Mouse (Mus musculus): ENCODE results near the gene 4932438A13Rik. TPM values are rescaled to one million over a fixed set of nuclear protein-coding genes. Genes with fewer than 3 reads are reported as not detected.

Gene 4932438A13Rik
- 12.8 and 14.7 TPM in 2 replicates for total RNA-seq (2012; rRNA removed)
- 5.9 and 6.3 TPM in 2 replicates for total RNA-seq (2014; rRNA removed)
- 19.5 and 20.3 TPM in 2 replicates for polyA plus RNA-seq (2012; ENCODE audit: insufficient read length, low read depth)

DNA sequence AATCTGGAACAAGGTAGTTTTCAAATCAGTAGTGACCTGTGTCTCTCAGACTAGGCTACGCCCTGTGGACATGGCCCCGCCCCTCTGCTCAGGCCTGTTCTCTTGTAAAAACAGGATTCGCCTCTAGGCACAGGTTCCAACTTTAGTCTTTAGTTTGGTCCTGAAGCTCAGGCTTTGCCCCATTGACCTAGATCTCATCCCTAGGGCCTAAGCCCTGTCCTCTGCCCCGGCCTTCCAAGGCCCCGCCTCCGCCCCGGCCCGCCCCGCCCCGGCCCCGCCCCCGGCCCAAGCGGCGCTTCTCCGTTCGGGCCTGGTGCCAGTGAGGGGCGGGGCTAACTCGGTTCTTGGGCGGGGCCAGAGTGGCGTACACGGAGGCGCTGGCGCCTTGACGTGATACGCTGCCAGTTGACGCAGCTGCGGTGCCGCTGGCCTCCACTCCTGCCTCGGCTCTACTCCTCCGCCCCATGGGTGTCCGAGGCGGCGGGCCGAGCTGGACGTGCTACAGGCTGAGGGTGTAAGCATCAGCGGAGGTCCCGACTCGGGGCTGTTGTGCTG lies at the start of gene 4932438A13Rik:
Gene 4932438A13Rik, plus strand, starts transcription at position 384 of the 555 bp plus-strand sequence.
- Histone ChIP-seq H3K4me1 (ENCODE audit: control insufficient read depth in 1 of 2, insufficient read depth in 2 of 2) (peaks cover 2 to 14% of the 10 kb centered on the region in 2 experiments; a peak in 3 of 4 replicates), H3K4me3 (replicated peaks in 1 of 3; ENCODE audit: low read depth in 2 of 3, low read length in 2 of 3, poor library complexity in 1 of 3) (peak within 1 kb of the TSS; percentile 81 to 99 (median 89)), H3K27ac (ENCODE audit: insufficient read depth, low read depth) (peak within 1 kb of the TSS; percentile 66), H3K9me3 (replicated peaks; ENCODE audit: low read length) (peaks cover under 1% of the 10 kb centered on the region), H3K4me2 (ENCODE audit: insufficient read depth, low read depth, poor library complexity, severe bottlenecking) (peak within 1 kb of the TSS; percentile 76), H3K9ac (ENCODE audit: insufficient read depth, low read depth) (peak within 1 kb of the TSS; percentile 93), H3K79me2 (replicated peaks; ENCODE audit: control insufficient read depth, extremely low read depth, insufficient read depth, poor library complexity, severe bottlenecking) (peaks cover 10% of the 10 kb centered on the region; the same call in 1 of the 2 replicates), H3K27me3 (replicated peaks) (no peaks in the 10 kb centered on the region), H3K36me3 (replicated peaks in 1 of 2; ENCODE audit: control insufficient read depth in 1 of 2, insufficient read depth in 1 of 2, low read length in 1 of 2) (peaks cover 15 to 26% of the 10 kb centered on the region in 2 experiments)
- dilution Hi-C loops (cut with MboI; ENCODE audit: extremely low pct_ligation_motif_present, extremely low pct_unique_long_range_greater_than_20kb, low sequenced_read_pairs) = no loop called here
- no peak for TF ChIP-seq MAZ (IDR thresholded peaks at IDR 0.05; ENCODE audit: low read depth, low read length)
- TF ChIP-seq CHD2 (IDR thresholded peaks at IDR 0.05; ENCODE audit: low read length) = no peak
- no peak for TF ChIP-seq ZNF384 (IDR thresholded peaks at IDR 0.05; ENCODE audit: low read depth, low read length)
- TF ChIP-seq NELFE (IDR thresholded peaks at IDR 0.05; ENCODE audit: low read depth, low read length) = peak; percentile 60; the same call in 1 of the 2 replicates
- TF ChIP-seq HCFC1 (IDR thresholded peaks at IDR 0.05; ENCODE audit: low read depth, low read length) = peak; percentile 51
- no peak for TF ChIP-seq MEF2A (IDR thresholded peaks at IDR 0.05; ENCODE audit: borderline replicate concordance, low read depth, low read length)
- TF ChIP-seq E2F4 (IDR thresholded peaks at IDR 0.05; ENCODE audit: insufficient replicate concordance, low read depth, low read length) = no peak
- no peak for TF ChIP-seq RAD21 (IDR thresholded peaks at IDR 0.05; ENCODE audit: low read depth, low read length)
- TF ChIP-seq NRF1 (IDR thresholded peaks at IDR 0.05; ENCODE audit: low read depth, low read length) = peak; percentile 46; the same call in 1 of the 2 replicates
- 0 out of 2 replicates have a peak, but pooled peaks have one; percentile 24 for TF ChIP-seq TBP (conservative IDR thresholded peaks at IDR 0.05; ENCODE audit: low read depth, low read length)
- peak; percentile 85 for TF ChIP-seq POLR2A (IDR thresholded peaks at IDR 0.05; ENCODE audit: low read depth, low read length)
- no peak for TF ChIP-seq ETS1 (conservative IDR thresholded peaks at IDR 0.05; ENCODE audit: low read depth, low read length)
- no peak for TF ChIP-seq USF2 (conservative IDR thresholded peaks at IDR 0.05; ENCODE audit: low read depth, low read length)
- peak; percentile 31; the same call in 1 of the 2 replicates for TF ChIP-seq MXI1 (IDR thresholded peaks at IDR 0.05; ENCODE audit: low read depth, low read length)
- peak; percentile 94 for DNase-seq (ENCODE audit: extremely low read depth)
- in situ Hi-C loops (cut with MboI; ENCODE audit: low pct_ligation_motif_present, low pct_unique_long_range_greater_than_20kb, low sequenced_read_pairs) = no loop called here

- in situ Hi-C loops (cut with MboI; ENCODE audit: low pct_ligation_motif_present, low pct_unique_long_range_greater_than_20kb, low sequenced_read_pairs) (no loop called here), dilution Hi-C loops (cut with MboI; ENCODE audit: extremely low pct_ligation_motif_present, extremely low pct_unique_long_range_greater_than_20kb, low sequenced_read_pairs) (no loop called here)
- no peak overlapping the region for H3K9ac ChIP-seq (ENCODE audit: insufficient read depth, low read depth)
- TF ChIP-seq KAT2A (IDR thresholded peaks at IDR 0.05; ENCODE audit: insufficient replicate concordance, low read length) (no peak), RAD21 (IDR thresholded peaks at IDR 0.05; ENCODE audit: low read depth, low read length) (no peak), ELF1 (IDR thresholded peaks at IDR 0.05; ENCODE audit: low read depth, low read length) (no peak), MEF2A (IDR thresholded peaks at IDR 0.05; ENCODE audit: borderline replicate concordance, low read depth, low read length) (0 out of 2 replicates have a peak, but pooled peaks have one; percentile 17), RCOR1 (conservative IDR thresholded peaks at IDR 0.05; ENCODE audit: low read depth, low read length) (peak; percentile 70; the same call in 1 of the 2 replicates), SIN3A (IDR thresholded peaks at IDR 0.05; ENCODE audit: low read length) (no peak), JUN (IDR thresholded peaks at IDR 0.05; ENCODE audit: insufficient read depth, low read depth, low read length) (no peak), UBTF (IDR thresholded peaks at IDR 0.05; ENCODE audit: low read depth, low read length) (no peak), EP300 (IDR thresholded peaks at IDR 0.05; ENCODE audit: low read length) (peak; percentile 80), NELFE (IDR thresholded peaks at IDR 0.05; ENCODE audit: low read depth, low read length) (no peak), IRF4 (IDR thresholded peaks at IDR 0.05; ENCODE audit: low read depth, low read length) (peak; percentile 85), MAFK (IDR thresholded peaks at IDR 0.05; ENCODE audit: insufficient replicate concordance, low read length) (no peak), CTCF (conservative IDR thresholded peaks at IDR 0.05 in 1 of 2, IDR thresholded peaks at IDR 0.05 in 1 of 2; ENCODE audit: low read depth in 2 of 2, low read length in 2 of 2) (no peak), HCFC1 (IDR thresholded peaks at IDR 0.05; ENCODE audit: low read depth, low read length) (no peak), MAX (IDR thresholded peaks at IDR 0.05; ENCODE audit: low read length) (0 out of 2 replicates have a peak, but pooled peaks have one; percentile 18), CHD1 (IDR thresholded peaks at IDR 0.05; ENCODE audit: low read depth, low read length) (no peak), USF2 (conservative IDR thresholded peaks at IDR 0.05; ENCODE audit: low read depth, low read length) (no peak), ZC3H11A (IDR thresholded peaks at IDR 0.05; ENCODE audit: low read depth, low read length) (no peak)
- H3K4me3 ChIP-seq (replicated peaks in 1 of 3; ENCODE audit: low read depth in 2 of 3, low read length in 2 of 3, poor library complexity in 1 of 3) = no peak overlapping the region
- no peaks in the 10 kb centered on the region for H3K36me3 ChIP-seq (replicated peaks in 1 of 2; ENCODE audit: control insufficient read depth in 1 of 2, insufficient read depth in 1 of 2, low read length in 1 of 2)
- H3K27me3 ChIP-seq (replicated peaks) = no peaks in the 10 kb centered on the region
- peak; percentile 39 for DNase-seq (ENCODE audit: extremely low read depth)
- peaks cover 2 to 13% of the 10 kb centered on the region in 2 experiments; a peak in 2 of 4 replicates for H3K4me1 ChIP-seq (ENCODE audit: control insufficient read depth in 1 of 2, insufficient read depth in 2 of 2)
- no peak overlapping the region for H3K27ac ChIP-seq (ENCODE audit: insufficient read depth, low read depth)
- H3K9me3 ChIP-seq (replicated peaks; ENCODE audit: low read length) = no peaks in the 10 kb centered on the region
- no peaks in the 10 kb centered on the region for H3K79me2 ChIP-seq (replicated peaks; ENCODE audit: control insufficient read depth, extremely low read depth, insufficient read depth, poor library complexity, severe bottlenecking)
- H3K4me2 ChIP-seq (ENCODE audit: insufficient read depth, low read depth, poor library complexity, severe bottlenecking) = peak overlapping the region; percentile 30; the same call in 1 of the 2 replicates
These were observed 46.3 kb upstream of the 4932438A13Rik start for GRCm38 (mm10) chr3:36816633-36817032.

All from CH12.LX (cell line).